Mouse (Mus musculus) CH12.LX (cell line): ENCODE measurements around the gene Shroom1. TPM values are rescaled to one million over a fixed set of nuclear protein-coding genes. Genes with fewer than 3 reads are reported as not detected.

Experiments used
- DNase-seq: peaks from one replicate; pipeline ENCODE4 v3.0.0-alpha.2; 2013; ENCODE audit errors: extremely low read depth
- H3K27ac ChIP-seq: 2 replicates; pipeline ENCODE4 v1.5.1; 2012; ENCODE audit warnings: low read depth, mild to moderate bottlenecking, control low read depth, moderate library complexity; ENCODE audit not compliant: insufficient read depth
- H3K27me3 ChIP-seq: replicated peaks from 2 replicates; pipeline ENCODE3; 2012; ENCODE audit warnings: inconsistent platforms
- H3K36me3 ChIP-seq, 2 experiments: replicated peaks in 1 of 2; 2 replicates each; pipeline versions ENCODE3 to v1.6.1; 2012; ENCODE audit warnings: inconsistent platforms in 1 of 2, low read length in 1 of 2, mild to moderate bottlenecking in 1 of 2, mixed read lengths in 1 of 2, moderate library complexity in 1 of 2; ENCODE audit not compliant: control insufficient read depth in 1 of 2, insufficient read depth in 1 of 2
- H3K4me1 ChIP-seq, 2 experiments: 2 replicates each; pipeline ENCODE4 v1.6.1; 2012; ENCODE audit warnings: inconsistent platforms in 1 of 2, moderate library complexity in 1 of 2; ENCODE audit not compliant: insufficient read depth in 2 of 2, control insufficient read depth in 1 of 2
- H3K4me2 ChIP-seq: 2 replicates; pipeline ENCODE4 v1.6.1; 2012; ENCODE audit warnings: low read depth, mild to moderate bottlenecking, control low read depth; ENCODE audit not compliant: poor library complexity, insufficient read depth, severe bottlenecking
- H3K4me3 ChIP-seq, 3 experiments: fragments of 150-350 bp in 1 of 3; sonication (generic) in 1 of 3; replicated peaks in 1 of 3; 2 replicates each; pipeline versions ENCODE3 to v1.5.1; 2011 to 2012; ENCODE audit warnings: low read depth in 2 of 3, low read length in 2 of 3, mild to moderate bottlenecking in 2 of 3, moderate library complexity in 2 of 3, control low read depth in 1 of 3, improper control_type of control experiment in 1 of 3, inconsistent platforms in 1 of 3, mixed read lengths in 1 of 3; ENCODE audit not compliant: poor library complexity in 1 of 3
- H3K79me2 ChIP-seq: replicated peaks from 2 replicates; pipeline ENCODE4 v1.6.1; 2012; ENCODE audit warnings: mild to moderate bottlenecking, moderate library complexity; ENCODE audit not compliant: control insufficient read depth, poor library complexity, insufficient read depth, severe bottlenecking; ENCODE audit errors: extremely low read depth
- H3K9ac ChIP-seq: 2 replicates; pipeline ENCODE4 v1.6.1; 2012; ENCODE audit warnings: low read depth, mild to moderate bottlenecking, control low read depth, moderate library complexity; ENCODE audit not compliant: insufficient read depth
- H3K9me3 ChIP-seq: replicated peaks from 2 replicates; pipeline ENCODE3; 2012; ENCODE audit warnings: low read length, inconsistent platforms, mixed read lengths
- CHD1 ChIP-seq: IDR thresholded peaks from 2 replicates; pipeline ENCODE4 v1.6.1; 2012; ENCODE audit warnings: low read depth, low read length, improper control_type of control experiment, inconsistent platforms
- CHD2 ChIP-seq: IDR thresholded peaks from 2 replicates; pipeline ENCODE4 v1.6.1; 2011; ENCODE audit warnings: low read length, improper control_type of control experiment
- CTCF ChIP-seq, 2 experiments: IDR thresholded peaks in 1 of 2; conservative IDR thresholded peaks in 1 of 2; 2 replicates each; pipeline ENCODE4 v1.5.1; 2011 to 2012; ENCODE audit warnings: low read depth in 2 of 2, low read length in 2 of 2, improper control_type of control experiment in 1 of 2, inconsistent platforms in 1 of 2, mild to moderate bottlenecking in 1 of 2, moderate library complexity in 1 of 2
- E2F4 ChIP-seq: IDR thresholded peaks from 2 replicates; pipeline ENCODE4 v1.6.1; 2011; ENCODE audit warnings: low read depth, low read length, improper control_type of control experiment; ENCODE audit not compliant: insufficient replicate concordance
- EP300 ChIP-seq: IDR thresholded peaks from 2 replicates; pipeline ENCODE4 v1.6.1; 2011; ENCODE audit warnings: low read length, improper control_type of control experiment
- ETS1 ChIP-seq: conservative IDR thresholded peaks from 2 replicates; pipeline ENCODE4 v1.6.1; 2012; ENCODE audit warnings: low read depth, mild to moderate bottlenecking, inconsistent platforms, low read length, improper control_type of control experiment, moderate library complexity
- HCFC1 ChIP-seq: IDR thresholded peaks from 2 replicates; pipeline ENCODE4 v1.6.1; 2012; ENCODE audit warnings: low read depth, mild to moderate bottlenecking, inconsistent platforms, low read length, improper control_type of control experiment
- JUN ChIP-seq: IDR thresholded peaks from 2 replicates; pipeline ENCODE4 v1.6.1; 2011; ENCODE audit warnings: low read depth, mild to moderate bottlenecking, low read length, improper control_type of control experiment, moderate library complexity; ENCODE audit not compliant: insufficient read depth
- JUND ChIP-seq: conservative IDR thresholded peaks from 2 replicates; pipeline ENCODE4 v1.6.1; 2011; ENCODE audit warnings: low read depth, low read length, improper control_type of control experiment
- KAT2A ChIP-seq: IDR thresholded peaks from 2 replicates; pipeline ENCODE4 v1.6.1; 2012; ENCODE audit warnings: low read length, improper control_type of control experiment, inconsistent platforms; ENCODE audit not compliant: insufficient replicate concordance
- MAFK ChIP-seq: IDR thresholded peaks from 2 replicates; pipeline ENCODE4 v1.6.1; 2011; ENCODE audit warnings: low read length, improper control_type of control experiment; ENCODE audit not compliant: insufficient replicate concordance
- MAX ChIP-seq: IDR thresholded peaks from 2 replicates; pipeline ENCODE4 v1.6.1; 2011; ENCODE audit warnings: low read length, improper control_type of control experiment
- MAZ ChIP-seq: IDR thresholded peaks from 2 replicates; pipeline ENCODE4 v1.6.1; 2012; ENCODE audit warnings: low read depth, mild to moderate bottlenecking, inconsistent platforms, low read length, improper control_type of control experiment, moderate library complexity
- MXI1 ChIP-seq: IDR thresholded peaks from 2 replicates; pipeline ENCODE4 v1.6.1; 2011; ENCODE audit warnings: mild to moderate bottlenecking, low read depth, low read length, improper control_type of control experiment
- MYC ChIP-seq: IDR thresholded peaks from 2 replicates; pipeline ENCODE4 v1.6.1; 2011; ENCODE audit warnings: low read depth, mild to moderate bottlenecking, improper control_type of control experiment, low read length
- NELFE ChIP-seq: IDR thresholded peaks from 2 replicates; pipeline ENCODE4 v1.6.1; 2011; ENCODE audit warnings: low read depth, low read length, improper control_type of control experiment
- PAX5 ChIP-seq: IDR thresholded peaks from 2 replicates; pipeline ENCODE4 v1.6.1; 2012; ENCODE audit warnings: low read length, inconsistent platforms, mixed read lengths
- POLR2A ChIP-seq: IDR thresholded peaks from 2 replicates; pipeline ENCODE4 v1.6.1; 2011; ENCODE audit warnings: low read depth, mild to moderate bottlenecking, improper control_type of control experiment, low read length
- POLR2AphosphoS2 ChIP-seq: IDR thresholded peaks from 2 replicates; pipeline ENCODE4 v1.6.1; 2011; ENCODE audit warnings: low read depth, low read length, improper control_type of control experiment
- RAD21 ChIP-seq: IDR thresholded peaks from 2 replicates; pipeline ENCODE4 v1.6.1; 2011; ENCODE audit warnings: low read depth, mild to moderate bottlenecking, low read length, improper control_type of control experiment, moderate library complexity
- SMC3 ChIP-seq: IDR thresholded peaks from 2 replicates; pipeline ENCODE4 v1.6.1; 2011; ENCODE audit warnings: low read depth, low read length, improper control_type of control experiment
- TBP ChIP-seq: conservative IDR thresholded peaks from 2 replicates; pipeline ENCODE4 v1.6.1; 2011; ENCODE audit warnings: low read depth, low read length, improper control_type of control experiment
- USF1 ChIP-seq: IDR thresholded peaks from 2 replicates; pipeline ENCODE4 v1.6.1; 2014; ENCODE audit warnings: low read depth, mild to moderate bottlenecking, inconsistent platforms, low read length, improper control_type of control experiment
- ZKSCAN1 ChIP-seq: IDR thresholded peaks from 2 replicates; pipeline ENCODE4 v1.6.1; 2012; ENCODE audit warnings: low read depth, inconsistent platforms, low read length, improper control_type of control experiment, borderline replicate concordance
- ZMIZ1 ChIP-seq: IDR thresholded peaks from 2 replicates; pipeline ENCODE4 v1.6.1; 2012; ENCODE audit warnings: low read depth, mild to moderate bottlenecking, inconsistent platforms, low read length, improper control_type of control experiment
- ZNF384 ChIP-seq: IDR thresholded peaks from 2 replicates; pipeline ENCODE4 v1.6.1; 2012; ENCODE audit warnings: low read depth, low read length, improper control_type of control experiment, inconsistent platforms
- dilution Hi-C: fragments of 300-500 bp; cut with MboI; formaldehyde crosslinking; loops from 2 replicates; pipeline ENCODE4 v1.14.3; 2020; ENCODE audit warnings: low sequenced_read_pairs; ENCODE audit not compliant: extremely low pct_unique_long_range_greater_than_20kb, extremely low pct_ligation_motif_present
- in situ Hi-C: fragments of 300-500 bp; cut with MboI; formaldehyde crosslinking; loops from 3 replicates; pipeline ENCODE4 v1.14.3; 2019; ENCODE audit warnings: low sequenced_read_pairs, low pct_ligation_motif_present, low pct_unique_long_range_greater_than_20kb, mixed read lengths
- polyA plus RNA-seq: library from polyadenylated mRNA; unstranded; fragments of >175 nt; gene quantifications from 2 replicates; pipeline ENCODE4 v1.2.1, GENCODE M21; 2012; ENCODE audit warnings: low read depth; ENCODE audit not compliant: insufficient read length
- total RNA-seq, 2 experiments: library from RNA; depleted of rRNA; stranded (reverse); fragments of 300-350 nt in 1 of 2; fragments of >200 nt in 1 of 2; gene quantifications; 2 replicates each; pipeline ENCODE4 v1.2.3; 2012 to 2014

Shroom1 gene
- total RNA-seq (2012; rRNA removed) (not detected in 2 replicates), total RNA-seq (2014; rRNA removed) (not detected in 2 replicates), polyA plus RNA-seq (not detected in 2 replicates)

- H3K4me3 ChIP-seq = no peak within 1 kb of the TSS
- no peak within 1 kb of the TSS for H3K9ac ChIP-seq
- no peaks in the 10 kb centered on the region for H3K36me3 ChIP-seq
- in situ Hi-C loops = no loop called here
- TF ChIP-seq MYC (no peak), KAT2A (no peak), POLR2A (no peak), MAX (no peak), ZMIZ1 (no peak), JUND (no peak), MXI1 (no peak), PAX5 (no peak), TBP (no peak), SMC3 (no peak), CHD1 (no peak), POLR2AphosphoS2 (no peak)
- TF ChIP-seq, all 38 proteins: peak for 0
- Histone ChIP-seq H3K9me3 (peaks cover 5% of the 10 kb centered on the region), H3K27ac (no peak within 1 kb of the TSS), H3K4me1 (peaks cover 2 to 3% of the 10 kb centered on the region in 2 experiments; a peak in 2 of 4 replicates), H3K27me3 (peaks cover 1% of the 10 kb centered on the region), H3K4me2 (no peak within 1 kb of the TSS), H3K79me2 (no peaks in the 10 kb centered on the region)
- dilution Hi-C loops = no loop called here
- DNase-seq = no peak
These were observed at the start of gene Shroom1, which contains the start of gene Gm10447 for GRCm38 (mm10) chr11:53456474-53457371. Gene Shroom1, plus strand, starts transcription at chr11:53457205. Gene Gm10447, minus strand, starts transcription at chr11:53457110.

GRCm38 (mm10) chr11:53411738-53412137, 45.3 kb upstream of the Shroom1 start:
- DNase-seq = peak; percentile 44
- in situ Hi-C loops = no loop called here
- H3K9ac ChIP-seq = no peak overlapping the region
- no peaks in the 10 kb centered on the region for H3K4me1 ChIP-seq
- H3K9me3 ChIP-seq = no peaks in the 10 kb centered on the region
- TF ChIP-seq USF1 = no peak
- no peak for TF ChIP-seq MAZ
- TF ChIP-seq MYC = no peak
- TF ChIP-seq MAFK = no peak
- no peak for TF ChIP-seq JUND
- no peak for TF ChIP-seq KAT2A
- TF ChIP-seq TBP = no peak
- TF ChIP-seq CTCF (conservative IDR thresholded peaks at IDR 0.05 in 1 of 2, IDR thresholded peaks at IDR 0.05 in 1 of 2; ENCODE audit: low read depth in 2 of 2, low read length in 2 of 2) = peak; percentile 59 to 76; a peak in 3 of 4 replicates
- TF ChIP-seq ETS1 = no peak
- no peak for TF ChIP-seq NELFE
- TF ChIP-seq HCFC1 = no peak
- no peak for TF ChIP-seq E2F4
- TF ChIP-seq MXI1 = no peak
- no peak for TF ChIP-seq POLR2AphosphoS2
- TF ChIP-seq SMC3 = peak; percentile 57
- no peak for TF ChIP-seq JUN
- TF ChIP-seq ZNF384 = no peak
- TF ChIP-seq ZMIZ1 = no peak
- TF ChIP-seq CHD2 = no peak
- TF ChIP-seq POLR2A = no peak
- no peak for TF ChIP-seq EP300
- peak; percentile 43 for TF ChIP-seq RAD21
- no peak for TF ChIP-seq ZKSCAN1
- no peaks in the 10 kb centered on the region for H3K27me3 ChIP-seq
- dilution Hi-C loops = no loop called here
- H3K36me3 ChIP-seq = peaks cover 73 to 91% of the 10 kb centered on the region in 2 experiments
- no peak overlapping the region for H3K4me3 ChIP-seq
- H3K4me2 ChIP-seq = no peak overlapping the region
- no peaks in the 10 kb centered on the region; the same call in 1 of the 2 replicates for H3K79me2 ChIP-seq
- no peak overlapping the region for H3K27ac ChIP-seq
